Mouse (Mus musculus) hindbrain, embryonic 12.5 days (tissue): ENCODE measurements around the gene Slc19a1. TPM values are rescaled to one million over a fixed set of nuclear protein-coding genes. Genes with fewer than 3 reads are reported as not detected.
A peak's percentile ranks its signal among the peaks of the same experiment; 100 is the strongest.

Experiments used
- ATAC-seq: fragments of 200-750 bp; cut with Nextera tagmentation; 2 replicates; pipeline ENCODE4 v1.8.0; 2017; ENCODE audit warnings: moderate TSS enrichment; ENCODE audit not compliant: low FRiP score
- H3K27ac ChIP-seq: fragments of 300-500 bp; sonication (generic); 2 replicates; pipeline ENCODE4 v1.5.1; 2016; ENCODE audit warnings: mild to moderate bottlenecking
- H3K27me3 ChIP-seq: fragments of 300-500 bp; sonication (generic); 2 replicates; pipeline ENCODE4 v1.6.1; 2016; ENCODE audit warnings: mild to moderate bottlenecking
- H3K36me3 ChIP-seq: fragments of 300-500 bp; sonication (generic); 2 replicates; pipeline ENCODE4 v1.6.1; 2016; ENCODE audit warnings: mild to moderate bottlenecking
- H3K4me1 ChIP-seq: fragments of 300-500 bp; sonication (generic); 2 replicates; pipeline ENCODE4 v1.6.1; 2016
- H3K4me2 ChIP-seq: fragments of 300-500 bp; sonication (generic); replicated peaks from 2 replicates; pipeline ENCODE4 v1.6.1; 2016; ENCODE audit warnings: mild to moderate bottlenecking
- H3K4me3 ChIP-seq: fragments of 300-500 bp; sonication (generic); 2 replicates; pipeline ENCODE4 v1.5.1; 2016; ENCODE audit warnings: mild to moderate bottlenecking
- H3K9ac ChIP-seq: fragments of 300-500 bp; sonication (generic); 2 replicates; pipeline ENCODE4 v1.6.1; 2016; ENCODE audit warnings: mild to moderate bottlenecking, moderate library complexity
- H3K9me3 ChIP-seq: fragments of 300-500 bp; sonication (generic); replicated peaks from 2 replicates; pipeline ENCODE4 v1.6.1; 2016; ENCODE audit warnings: mild to moderate bottlenecking
- whole genome bisulfite sequencing: fragments of 180-500 bp; shearing (Covaris S2); methylation state at CpG from one replicate; pipeline ENCODE4 v1.1.7; 2016; 5-methylcytosine and 5-hydroxymethylcytosine counted together
- polyA plus RNA-seq: library from polyadenylated mRNA; unstranded; fragments of >200 nt; fragmentation: Nextera tagmentation; extraction: Ambion mirVana; gene quantifications from 2 replicates; pipeline ENCODE4 v1.2.1, GENCODE M21; 2016

Gene Slc19a1
- polyA plus RNA-seq, 1 experiment from 2014 or later = 32.5 TPM

GRCm38 (mm10) chr10:77017662-77018061 is 14.4 kb upstream of the Slc19a1 start:
- Histone ChIP-seq H3K27me3 (no peaks in the 10 kb centered on the region), H3K36me3 (no peaks in the 10 kb centered on the region), H3K4me2 (no peak overlapping the region), H3K9ac (no peak overlapping the region), H3K4me1 (peaks cover 4% of the 10 kb centered on the region; the same call in 1 of the 2 replicates), H3K9me3 (no peaks in the 10 kb centered on the region), H3K4me3 (no peak overlapping the region), H3K27ac (no peak overlapping the region)
- ATAC-seq = no peak
- WGBS = 74% methylated on average over 9 of the region's 9 CpGs

- Histone ChIP-seq H3K9me3 (no peaks in the 10 kb centered on the region), H3K36me3 (no peaks in the 10 kb centered on the region), H3K27ac (no peak overlapping the region), H3K4me1 (peaks cover 4% of the 10 kb centered on the region; the same call in 1 of the 2 replicates), H3K4me3 (no peak overlapping the region; the same call in 1 of the 2 replicates), H3K27me3 (no peaks in the 10 kb centered on the region; the same call in 1 of the 2 replicates), H3K4me2 (peak overlapping the region; percentile 33), H3K9ac (no peak overlapping the region)
- 32% methylated on average over 17 of the region's 17 CpGs for WGBS
- peak; percentile 70; the same call in 1 of the 2 replicates for ATAC-seq
These were observed 10.5 kb upstream of the Slc19a1 start for GRCm38 (mm10) chr10:77021399-77022052.

GRCm38 (mm10) chr10:77022301-77023130 is 9.5 kb upstream of the Slc19a1 start:
- no peaks in the 10 kb centered on the region for H3K4me1 ChIP-seq
- no peak overlapping the region for H3K27ac ChIP-seq
- H3K4me2 ChIP-seq = no peak overlapping the region
- no peak for ATAC-seq
- no peak overlapping the region for H3K4me3 ChIP-seq
- no peaks in the 10 kb centered on the region for H3K36me3 ChIP-seq
- no peaks in the 10 kb centered on the region for H3K9me3 ChIP-seq
- WGBS = 85% methylated on average over 13 of the region's 13 CpGs
- H3K27me3 ChIP-seq = no peaks in the 10 kb centered on the region; the same call in 1 of the 2 replicates
- H3K9ac ChIP-seq = no peak overlapping the region

GRCm38 (mm10) chr10:77024231-77024630 is 7.8 kb upstream of the Slc19a1 start:
- ATAC-seq = no peak
- Histone ChIP-seq H3K4me2 (no peak overlapping the region), H3K9ac (no peak overlapping the region), H3K4me1 (no peaks in the 10 kb centered on the region), H3K4me3 (no peak overlapping the region), H3K27ac (no peak overlapping the region), H3K36me3 (no peaks in the 10 kb centered on the region), H3K9me3 (no peaks in the 10 kb centered on the region), H3K27me3 (no peaks in the 10 kb centered on the region; the same call in 1 of the 2 replicates)
- WGBS = 80% methylated on average over 5 of the region's 5 CpGs

- no peak overlapping the region for H3K9ac ChIP-seq
- no peak overlapping the region for H3K4me2 ChIP-seq
- no peak for ATAC-seq
- no peak overlapping the region for H3K4me3 ChIP-seq
- H3K9me3 ChIP-seq = no peaks in the 10 kb centered on the region
- H3K36me3 ChIP-seq = no peaks in the 10 kb centered on the region
- H3K27me3 ChIP-seq = no peaks in the 10 kb centered on the region; the same call in 1 of the 2 replicates
- WGBS = 81% methylated on average over 3 of the region's 3 CpGs
- no peak overlapping the region for H3K27ac ChIP-seq
- no peaks in the 10 kb centered on the region for H3K4me1 ChIP-seq
These were observed 5.1 kb upstream of the Slc19a1 start for GRCm38 (mm10) chr10:77026944-77027343.

- H3K27me3 ChIP-seq = no peaks in the 10 kb centered on the region; the same call in 1 of the 2 replicates
- H3K4me3 ChIP-seq = no peak overlapping the region
- peaks cover 8% of the 10 kb centered on the region for H3K4me1 ChIP-seq
- no peaks in the 10 kb centered on the region for H3K36me3 ChIP-seq
- no peak overlapping the region for H3K27ac ChIP-seq
- H3K9ac ChIP-seq = no peak overlapping the region
- WGBS = 80% methylated on average over 6 of the region's 6 CpGs
- H3K9me3 ChIP-seq = no peaks in the 10 kb centered on the region
- no peak for ATAC-seq
- no peak overlapping the region for H3K4me2 ChIP-seq
These were observed 3.2 kb upstream of the Slc19a1 start for GRCm38 (mm10) chr10:77028782-77029296.

- Histone ChIP-seq H3K4me1 (peaks cover 17% of the 10 kb centered on the region), H3K36me3 (no peaks in the 10 kb centered on the region), H3K9me3 (no peaks in the 10 kb centered on the region), H3K4me3 (no peak overlapping the region), H3K4me2 (no peak overlapping the region), H3K9ac (no peak overlapping the region), H3K27me3 (no peaks in the 10 kb centered on the region), H3K27ac (no peak overlapping the region)
- WGBS = 89% methylated on average over 4 of the region's 4 CpGs
- no peak for ATAC-seq
These were observed 2.3 kb upstream of the Slc19a1 start for GRCm38 (mm10) chr10:77029761-77030160.

GRCm38 (mm10) chr10:77030666-77031065 is 1.4 kb upstream of the Slc19a1 start:
- Histone ChIP-seq H3K36me3 (no peaks in the 10 kb centered on the region), H3K4me1 (peaks cover 24% of the 10 kb centered on the region), H3K9me3 (no peaks in the 10 kb centered on the region), H3K4me3 (no peak overlapping the region), H3K9ac (no peak overlapping the region), H3K27ac (no peak overlapping the region), H3K27me3 (no peaks in the 10 kb centered on the region), H3K4me2 (no peak overlapping the region)
- ATAC-seq = no peak
- 89% methylated on average over 5 of the region's 5 CpGs for WGBS

GRCm38 (mm10) chr10:77032591-77033322 is 716 bp downstream of the Slc19a1 start:
- peak overlapping the region; percentile 60 for H3K4me3 ChIP-seq
- H3K27ac ChIP-seq = peak overlapping the region; percentile 53; the same call in 1 of the 2 replicates
- H3K4me2 ChIP-seq = peak overlapping the region; percentile 94
- H3K9me3 ChIP-seq = no peaks in the 10 kb centered on the region
- peak overlapping the region; percentile 75 for H3K9ac ChIP-seq
- H3K36me3 ChIP-seq = no peaks in the 10 kb centered on the region
- no peaks in the 10 kb centered on the region for H3K27me3 ChIP-seq
- ATAC-seq = peak; percentile 93
- H3K4me1 ChIP-seq = peaks cover 24% of the 10 kb centered on the region
- whole genome bisulfite sequencing = under 1% methylated on average over 49 of the region's 49 CpGs

- peak overlapping the region; percentile 53; the same call in 1 of the 2 replicates for H3K27ac ChIP-seq
These were observed 1.4 kb downstream of the Slc19a1 start for GRCm38 (mm10) chr10:77033323-77034025.

GRCm38 (mm10) chr10:77035487-77035886 is 3.4 kb downstream of the Slc19a1 start:
- WGBS = 79% methylated on average over 6 of the region's 6 CpGs

More at GRCm38 (mm10) chr10:77033323-77034025, 1.4 kb downstream of the Slc19a1 start:
- peak; percentile 77 for ATAC-seq
- peaks cover 4% of the 10 kb centered on the region for H3K36me3 ChIP-seq
- H3K4me3 ChIP-seq = peak overlapping the region; percentile 60
- no peaks in the 10 kb centered on the region for H3K27me3 ChIP-seq
- peak overlapping the region; percentile 63 for H3K9ac ChIP-seq
- H3K4me2 ChIP-seq = peak overlapping the region; percentile 94
- under 1% methylated on average over 30 of the region's 30 CpGs for WGBS
- no peaks in the 10 kb centered on the region for H3K9me3 ChIP-seq
- peaks cover 24% of the 10 kb centered on the region for H3K4me1 ChIP-seq

More at GRCm38 (mm10) chr10:77035487-77035886, 3.4 kb downstream of the Slc19a1 start:
- Histone ChIP-seq H3K4me2 (no peak overlapping the region), H3K4me3 (no peak overlapping the region), H3K4me1 (peaks cover 24% of the 10 kb centered on the region), H3K9ac (no peak overlapping the region), H3K36me3 (peaks cover 20% of the 10 kb centered on the region), H3K27me3 (no peaks in the 10 kb centered on the region), H3K27ac (no peak overlapping the region), H3K9me3 (no peaks in the 10 kb centered on the region)
- no peak for ATAC-seq
